ENCODE assay signal across 25 mouse cellular contexts in the genomic region with DNA sequence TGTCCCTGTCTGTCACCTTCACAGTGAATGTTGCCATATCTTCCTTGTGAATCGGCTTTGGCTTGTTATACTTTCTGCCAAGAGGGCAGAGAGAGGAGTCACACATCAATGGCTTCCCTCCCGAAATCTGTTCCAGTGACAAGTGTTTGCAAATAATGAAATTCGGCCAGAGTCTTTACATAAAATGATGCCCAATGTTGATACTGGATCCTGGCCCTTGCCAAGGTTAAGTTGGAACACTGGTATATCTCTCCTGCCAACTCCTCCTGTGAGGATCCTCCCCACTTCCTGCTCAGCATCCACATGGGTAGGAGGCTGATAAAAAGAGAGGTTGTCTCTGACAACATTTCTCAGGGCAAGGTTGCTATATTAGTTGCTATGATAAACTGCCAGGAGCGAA.
DNase-seq lines count a peak whose midpoint lies in the region; ATAC-seq and TF ChIP-seq lines count a peak whose summit lies in the region.
"Had no signal": no experiment of that assay in that cellular context is flagged by ENCODE, and none has a peak within 500 bp of the region (broad histone marks: within the 10 kb centered on the region; RNA-seq: fewer than 3 reads in every experiment).

No protein-coding gene starts in this region.

- H3K9me3 ChIP-seq in heart, embryonic 11.5 days (replicated peaks; ENCODE audit: control insufficient read depth, low read length): no peaks in the 10 kb centered on the region
- H3K9me3 ChIP-seq: forebrain, embryonic 13.5 days; hindbrain, embryonic 15.5 days; intestine, embryonic 15.5 days; midbrain, embryonic 10.5 days; neural tube, embryonic 13.5 days had no signal

- WGBS in heart, embryonic 11.5 days (ENCODE audit: insufficient replicate concordance): 71% methylated on average over 4 of the region's 4 CpGs
- 4% methylated on average over 4 of the region's 4 CpGs for WGBS in cerebellum, adult 2 months

- H3K27ac ChIP-seq in heart, embryonic 11.5 days (ENCODE audit: low read depth, low read length): no peak overlapping the region
- H3K27ac ChIP-seq in cerebellum, adult 2 months (ENCODE audit: insufficient read depth, low read length): no peak overlapping the region
- H3K27ac ChIP-seq: forebrain, embryonic 13.5 days; hindbrain, embryonic 15.5 days; intestine, embryonic 15.5 days; left cerebral cortex, adult 2 months; midbrain, embryonic 10.5 days; neural tube, embryonic 13.5 days had no signal

- DNase-seq in heart, adult 11 months: peak; percentile 80
- peak; percentile 57 for DNase-seq in brain, embryonic 14.5 days (ENCODE audit: low read depth)
- DNase-seq in cerebellum, adult 2 months: peak; percentile 72 to 92
- peak; percentile 75 to 76 for DNase-seq in cerebellum, postnatal 25 days
- DNase-seq in testis, postnatal 10 days (ENCODE audit: low spot score): no peak
- no peak for DNase-seq in kidney, adult 18-20 months
- no peak for DNase-seq in gastrocnemius, postnatal 10 days
- DNase-seq: gastrocnemius, postnatal 14 days; heart, postnatal 4 days; layer of hippocampus, adult 9-11 months; lung, postnatal 10 days; right cerebral cortex, adult 18-20 months; right cerebral cortex, postnatal 4 days; thymus, adult 18-20 months; thymus, postnatal 36 days had no signal

- H3K27me3 ChIP-seq in heart, embryonic 11.5 days (ENCODE audit: control insufficient read depth, insufficient read depth, low read length): no peaks in the 10 kb centered on the region
- no peaks in the 10 kb centered on the region for H3K27me3 ChIP-seq in cerebellum, adult 2 months (ENCODE audit: control insufficient read depth, insufficient read depth, low read length)
- H3K27me3 ChIP-seq: forebrain, embryonic 13.5 days; hindbrain, embryonic 15.5 days; intestine, embryonic 15.5 days; neural tube, embryonic 13.5 days had no signal

- no peak for TF ChIP-seq POLR2A in brain, embryonic 14.5 days (IDR thresholded peaks at IDR 0.05; ENCODE audit: borderline replicate concordance, extremely low read depth, insufficient read depth, insufficient read length, poor library complexity, severe bottlenecking)
- TF ChIP-seq POLR2A in cerebellum, adult 2 months (IDR thresholded peaks at IDR 0.05; ENCODE audit: borderline replicate concordance, insufficient read depth, low read length): no peak

- H3K4me2 ChIP-seq in heart, embryonic 11.5 days: no peak overlapping the region
- H3K4me2 ChIP-seq: forebrain, embryonic 13.5 days; hindbrain, embryonic 15.5 days; intestine, embryonic 15.5 days; liver, embryonic 11.5 days; neural tube, embryonic 13.5 days had no signal

- ATAC-seq in heart, embryonic 11.5 days (replicated peaks; ENCODE audit: insufficient number of reproducible peaks, low FRiP score, low TSS enrichment): no peak
- ATAC-seq: forebrain, embryonic 13.5 days; intestine, embryonic 15.5 days; midbrain, embryonic 16.5 days had no signal

- 0 out of 2 replicates have a peak, but pooled peaks cover 5% of the 10 kb centered on the region for H3K4me1 ChIP-seq in heart, embryonic 11.5 days (ENCODE audit: control insufficient read depth, insufficient read depth, low read length)
- peaks cover 3% of the 10 kb centered on the region; the same call in 1 of the 2 replicates for H3K4me1 ChIP-seq in cerebellum, adult 2 months (ENCODE audit: control insufficient read depth, insufficient read depth, low read length)
- H3K4me1 ChIP-seq: forebrain, embryonic 13.5 days; hindbrain, embryonic 15.5 days; intestine, embryonic 15.5 days; midbrain, embryonic 10.5 days; neural tube, embryonic 13.5 days had no signal

- H3K9ac ChIP-seq in heart, embryonic 11.5 days (ENCODE audit: low read depth, low read length): no peak overlapping the region
- H3K9ac ChIP-seq: forebrain, embryonic 13.5 days; hindbrain, embryonic 15.5 days; intestine, embryonic 15.5 days; neural tube, embryonic 13.5 days had no signal

- H3K4me3 ChIP-seq in heart, embryonic 11.5 days (ENCODE audit: low read depth, low read length): no peak overlapping the region
- H3K4me3 ChIP-seq in cerebellum, adult 2 months (replicated peaks; ENCODE audit: insufficient read depth, low read depth, low read length): no peak overlapping the region
- H3K4me3 ChIP-seq: forebrain, embryonic 13.5 days; hindbrain, embryonic 15.5 days; intestine, embryonic 15.5 days; left cerebral cortex, adult 2 months; midbrain, embryonic 10.5 days; myocyte; neural tube, embryonic 13.5 days had no signal

- no peak for TF ChIP-seq CTCF in brain, embryonic 14.5 days (IDR thresholded peaks at IDR 0.05; ENCODE audit: borderline replicate concordance, extremely low read depth, insufficient read depth, insufficient read length)
- no peak for TF ChIP-seq CTCF in cerebellum, adult 2 months (IDR thresholded peaks at IDR 0.05; ENCODE audit: borderline replicate concordance, insufficient read depth, low read depth, low read length)

- no peaks in the 10 kb centered on the region for H3K36me3 ChIP-seq in heart, embryonic 11.5 days (ENCODE audit: control insufficient read depth, insufficient read depth, low read length)
- H3K36me3 ChIP-seq: hindbrain, embryonic 15.5 days; intestine, embryonic 15.5 days; midbrain, embryonic 10.5 days; neural tube, embryonic 13.5 days had no signal

Comparison
In these comparisons a context has a peak if more than half of its experiments do, and no peak if none do; other contexts are left out.
1. DNase-seq: peak in heart, adult 11 months (single experiment), brain, embryonic 14.5 days (single experiment), cerebellum, adult 2 months (2 of 2) and cerebellum, postnatal 25 days (2 of 2); none in testis, postnatal 10 days (single experiment), kidney, adult 18-20 months (single experiment) and gastrocnemius, postnatal 10 days (single experiment).